Mouse (Mus musculus) embryonic facial prominence, embryonic 14.5 days (tissue): ENCODE data around the gene Oit1. TPM values are rescaled to one million over a fixed set of nuclear protein-coding genes. Genes with fewer than 3 reads are reported as not detected.

Source experiments
- ATAC-seq: fragments of 200-750 bp; cut with Nextera tagmentation; 2 replicates; pipeline ENCODE4 v1.8.0; 2017; ENCODE audit warnings: low read depth, moderate number of reproducible peaks, moderate TSS enrichment
- DNase-seq: peaks from one replicate; pipeline ENCODE4 v3.0.0-alpha.2; 2015; ENCODE audit warnings: low spot score
- H3K27ac ChIP-seq: fragments of 300-500 bp; sonication (generic); replicated peaks from 2 replicates; pipeline ENCODE4 v1.5.1; 2014; ENCODE audit warnings: low read depth, mild to moderate bottlenecking, low read length, moderate library complexity
- H3K27me3 ChIP-seq: fragments of 300-500 bp; sonication (generic); replicated peaks from 2 replicates; pipeline ENCODE4 v1.6.1; 2014; ENCODE audit warnings: low read length; ENCODE audit not compliant: control insufficient read depth, insufficient read depth
- H3K36me3 ChIP-seq: fragments of 300-500 bp; sonication (generic); 2 replicates; pipeline ENCODE4 v1.6.1; 2014; ENCODE audit warnings: low read length, mixed read lengths; ENCODE audit not compliant: control insufficient read depth, insufficient read depth
- H3K4me1 ChIP-seq: fragments of 300-500 bp; sonication (generic); 2 replicates; pipeline ENCODE4 v1.6.1; 2014; ENCODE audit warnings: antibody characterized with exemption, low read length; ENCODE audit not compliant: control insufficient read depth, insufficient read depth
- H3K4me2 ChIP-seq: fragments of 300-500 bp; sonication (generic); 2 replicates; pipeline ENCODE4 v1.6.1; 2014; ENCODE audit warnings: low read depth, mild to moderate bottlenecking, low read length, moderate library complexity, mixed read lengths
- H3K4me3 ChIP-seq: fragments of 300-500 bp; sonication (generic); 2 replicates; pipeline ENCODE4 v1.5.1; 2014; ENCODE audit warnings: low read depth, mild to moderate bottlenecking, low read length
- H3K9ac ChIP-seq: fragments of 300-500 bp; sonication (generic); 2 replicates; pipeline ENCODE4 v1.6.1; 2014; ENCODE audit warnings: low read depth, mild to moderate bottlenecking, low read length, moderate library complexity, mixed read lengths
- H3K9me3 ChIP-seq: fragments of 300-500 bp; sonication (generic); 2 replicates; pipeline ENCODE4 v1.6.1; 2016; ENCODE audit warnings: low read length; ENCODE audit not compliant: control insufficient read depth
- WGBS: fragments of 180-500 bp; shearing (Covaris S2); extraction: QIAGEN DNeasy Blood & Tissue Kit; methylation state at CpG from one replicate; pipeline ENCODE4 v1.1.7; 2014; 5-methylcytosine and 5-hydroxymethylcytosine counted together
- polyA plus RNA-seq: library from polyadenylated mRNA; unstranded; fragments of >200 nt; fragmentation: Nextera tagmentation; extraction: Ambion mirVana; gene quantifications from 2 replicates; pipeline ENCODE4 v1.2.1, GENCODE M21; 2014

Oit1 gene
- polyA plus RNA-seq, 1 experiment from 2014 or later, result 1.9 TPM

DNA sequence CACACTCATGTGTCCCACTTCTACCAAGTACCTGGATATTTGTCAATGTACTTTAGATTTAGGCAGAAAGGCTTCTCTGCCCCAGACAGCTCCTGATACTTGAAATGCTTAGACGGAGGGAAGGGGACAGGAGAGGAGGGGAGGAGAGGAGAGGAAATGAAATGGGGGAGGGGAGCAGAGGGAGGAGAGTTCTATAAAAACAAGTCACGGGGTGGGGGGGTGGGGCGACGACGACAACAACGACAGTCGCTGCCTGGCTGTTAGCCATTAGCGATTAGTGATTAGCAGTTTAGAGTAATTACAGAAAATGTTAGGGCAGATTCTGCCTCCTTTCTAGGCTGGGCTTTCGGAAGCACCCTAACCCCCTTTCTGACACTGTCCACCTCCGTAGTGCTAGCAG is 75.9 kb downstream of the Oit1 start:
- 17% methylated on average over 10 of the region's 10 CpGs for WGBS
- no peak for DNase-seq
- H3K27me3 ChIP-seq, result no peaks in the 10 kb centered on the region
- ATAC-seq, result no peak
- no peak overlapping the region for H3K4me2 ChIP-seq
- H3K4me3 ChIP-seq, result no peak overlapping the region
- H3K4me1 ChIP-seq, result no peaks in the 10 kb centered on the region
- no peak overlapping the region for H3K9ac ChIP-seq
- no peaks in the 10 kb centered on the region for H3K36me3 ChIP-seq
- H3K27ac ChIP-seq, result no peak overlapping the region
- H3K9me3 ChIP-seq, result no peaks in the 10 kb centered on the region

DNA sequence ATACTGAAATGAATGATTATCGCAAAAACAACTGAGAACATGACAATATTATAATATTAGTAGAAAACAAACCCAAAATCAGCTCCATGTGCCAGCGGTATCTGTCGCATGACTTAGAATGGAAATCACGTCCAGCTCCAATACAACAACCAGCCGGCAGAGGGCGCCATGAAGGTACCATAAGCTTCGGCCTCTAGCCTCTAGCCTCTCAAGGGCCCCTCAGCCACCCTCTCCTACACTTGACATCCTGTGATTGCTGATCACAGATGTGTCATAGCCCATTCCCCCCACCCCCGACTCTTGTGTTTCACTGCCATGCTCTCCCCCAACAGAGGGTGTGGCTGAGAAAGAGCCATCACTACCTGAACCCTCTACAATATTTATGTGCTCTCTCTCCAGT is 78.3 kb downstream of the Oit1 start:
- Histone ChIP-seq H3K4me3 (no peak overlapping the region), H3K27ac (no peak overlapping the region), H3K4me1 (no peaks in the 10 kb centered on the region), H3K9ac (no peak overlapping the region), H3K27me3 (no peaks in the 10 kb centered on the region), H3K4me2 (no peak overlapping the region), H3K36me3 (no peaks in the 10 kb centered on the region), H3K9me3 (no peaks in the 10 kb centered on the region)
- WGBS, result 30% methylated on average over 8 of the region's 8 CpGs
- ATAC-seq (0 out of 2 replicates have a peak, but pooled peaks have one; percentile 45), DNase-seq (no peak)

Other genes with a start within 250 kb of the Oit1 start
- 202 and 215 TPM in 2 replicates for gene Pdhb, start 205.7 kb downstream of the Oit1 start, polyA plus RNA-seq
- gene Kctd6, start 164.6 kb downstream of the Oit1 start, polyA plus RNA-seq, result 12.2 and 12.8 TPM in 2 replicates
- gene Acox2, start 119.4 kb downstream of the Oit1 start, polyA plus RNA-seq, result 0.51 and 1.5 TPM in 2 replicates
- 0.85 and 1.5 TPM in 2 replicates for gene Fam107a, start 60.7 kb downstream of the Oit1 start, polyA plus RNA-seq